Comparison of ENCODE assay signal across 8 mouse cellular contexts in the genomic region with DNA sequence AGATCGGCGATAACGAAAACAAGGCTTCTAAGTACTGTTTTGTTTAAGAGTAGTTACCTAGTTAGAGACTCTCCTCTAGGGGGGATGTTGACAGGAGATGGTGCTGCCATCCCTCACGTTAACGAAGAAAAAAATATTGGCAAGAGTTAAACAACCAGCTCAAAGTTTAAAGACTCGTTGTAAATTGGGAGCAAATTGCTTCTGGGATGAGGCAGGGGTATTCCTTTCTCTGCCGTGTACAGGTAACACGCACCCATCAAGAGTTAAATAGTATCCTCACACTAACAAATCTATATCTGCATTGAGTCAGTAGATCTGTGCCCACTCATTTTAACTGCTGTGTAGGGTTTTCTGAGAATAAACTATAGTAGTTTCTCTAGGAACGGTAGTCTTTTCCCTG. TPM values are rescaled to one million over a fixed set of nuclear protein-coding genes. Genes with fewer than 3 reads are reported as not detected.
A peak's percentile ranks its signal among the peaks of the same experiment; 100 is the strongest.
DNase-seq lines count a peak whose midpoint lies in the region; ATAC-seq and TF ChIP-seq lines count a peak whose summit lies in the region.

No protein-coding gene starts in this region.

- no peaks in the 10 kb centered on the region for H3K4me1 ChIP-seq in heart, adult 2 months (ENCODE audit: control insufficient read depth, insufficient read depth, low read length)
- H3K4me1 ChIP-seq in thymus, adult 2 months (replicated peaks; ENCODE audit: control insufficient read depth, insufficient read depth, low read length) = no peaks in the 10 kb centered on the region
- peaks cover 28% of the 10 kb centered on the region for H3K4me1 ChIP-seq in liver, embryonic 12.5 days

- TF ChIP-seq POLR2A in heart, adult 2 months (IDR thresholded peaks at IDR 0.05; ENCODE audit: insufficient read depth, low read depth, low read length) = no peak
- TF ChIP-seq POLR2A in thymus, adult 2 months (IDR thresholded peaks at IDR 0.05; ENCODE audit: control insufficient read depth, extremely low read depth, insufficient read depth, low read length, poor library complexity) = no peak

- H3K27me3 ChIP-seq in heart, adult 2 months (ENCODE audit: control insufficient read depth, insufficient read depth, low read length) = no peaks in the 10 kb centered on the region
- no peaks in the 10 kb centered on the region for H3K27me3 ChIP-seq in thymus, adult 2 months (ENCODE audit: control insufficient read depth, insufficient read depth, low read length)
- H3K27me3 ChIP-seq in liver, embryonic 12.5 days (replicated peaks) = no peaks in the 10 kb centered on the region

- H3K36me3 ChIP-seq in heart, adult 2 months (ENCODE audit: control insufficient read depth, insufficient read depth, low read length) = no peaks in the 10 kb centered on the region
- H3K36me3 ChIP-seq in thymus, adult 2 months (ENCODE audit: control insufficient read depth, insufficient read depth, low read length) = peaks cover 16% of the 10 kb centered on the region
- H3K36me3 ChIP-seq in liver, embryonic 12.5 days = peaks cover 35% of the 10 kb centered on the region

- ATAC-seq in liver, embryonic 12.5 days = no peak
- no peak for ATAC-seq in cerebellum, adult (ENCODE audit: insufficient number of reproducible peaks, low FRiP score, low TSS enrichment)

- intact Hi-C loops in heart, adult 2 months (cut with DNase I) = loop anchor here (10.0 kb wide), 1 partner anchor 315 kb away; a partner anchor contains a TSS
- intact Hi-C loops in heart, postnatal 36 days (cut with DNase I) = loop anchor here (2.0 to 5.0 kb wide), 2 partner anchors 27 to 177 kb away; a partner anchor contains a TSS

- H3K27ac ChIP-seq in heart, adult 2 months = peak overlapping the region; percentile 84
- no peak overlapping the region for H3K27ac ChIP-seq in thymus, adult 2 months (ENCODE audit: control insufficient read depth, insufficient read depth, low read length)
- peak overlapping the region; percentile 89 for H3K27ac ChIP-seq in liver, embryonic 12.5 days

- peak overlapping the region; percentile 82 for H3K4me2 ChIP-seq in liver, embryonic 12.5 days

- peak overlapping the region; percentile 86 for H3K9ac ChIP-seq in heart, adult 2 months (ENCODE audit: low read depth, low read length)
- peak overlapping the region; percentile 97 for H3K9ac ChIP-seq in liver, embryonic 12.5 days

- TF ChIP-seq EP300 in heart, adult 2 months (IDR thresholded peaks at IDR 0.05; ENCODE audit: insufficient read depth, low read depth, low read length) = no peak

- no peak for DNase-seq in heart, adult 2 months
- no peak for DNase-seq in heart, postnatal 36 days
- no peak for DNase-seq in thymus, adult 2 months
- no peak for DNase-seq in thymus, postnatal 14 days
- DNase-seq in adrenal gland, postnatal 14 days = no peak
- DNase-seq in layer of hippocampus, adult 8-10 months (ENCODE audit: low spot score in 2 of 2) = no peak

- no peaks in the 10 kb centered on the region for H3K9me3 ChIP-seq in liver, embryonic 12.5 days (replicated peaks)

- no peaks in the 10 kb centered on the region for H3K79me2 ChIP-seq in heart, adult 2 months (replicated peaks; ENCODE audit: control insufficient read depth, insufficient read depth, low read length)

- TF ChIP-seq CTCF in heart, adult 2 months (IDR thresholded peaks at IDR 0.05) = no peak
- no peak for TF ChIP-seq CTCF in thymus, adult 2 months (IDR thresholded peaks at IDR 0.05; ENCODE audit: borderline replicate concordance, control insufficient read depth, extremely low read depth, insufficient read depth, low read length, poor library complexity)

- H3K4me3 ChIP-seq in heart, adult 2 months = peak overlapping the region; percentile 59
- peak overlapping the region; percentile 79 for H3K4me3 ChIP-seq in thymus, adult 2 months (ENCODE audit: control insufficient read depth, insufficient read depth, low read length)
- peak overlapping the region; percentile 99 for H3K4me3 ChIP-seq in liver, embryonic 12.5 days

- 5% methylated on average over 9 of the region's 9 CpGs for WGBS in heart, adult 2 months
- WGBS in thymus, adult 2 months = 8% methylated on average over 9 of the region's 9 CpGs
- WGBS in liver, embryonic 12.5 days (ENCODE audit: insufficient replicate concordance) = 6% methylated on average over 9 of the region's 9 CpGs

RNA-seq across cellular contexts. Expression of a gene that starts 3.3 kb away (rescaled TPM):
- total RNA-seq in heart, adult 2 months (2021) = 10 to 100 TPM; 22.1 to 22.9 TPM
- polyA plus RNA-seq in heart, adult 2 months (2012; rRNA removed) = 11.1 and 18.1 TPM in 2 replicates
- 10 to 100 TPM; 21.8 to 22.4 TPM for total RNA-seq in heart, postnatal 36 days (2021)
- polyA plus RNA-seq in thymus, adult 2 months (2012; rRNA removed) = 33.9 and 35.3 TPM in 2 replicates
- polyA plus RNA-seq in liver, embryonic 12.5 days (2016; fragmentation: Nextera tagmentation; extraction: Ambion mirVana) = 127 and 132 TPM in 2 replicates
- total RNA-seq in adrenal gland, postnatal 14 days (2021) = 44.5 and 45.2 TPM in 2 replicates
- total RNA-seq in layer of hippocampus, adult 8-10 months (2022) = 10 to 100 TPM; 14.0 to 21.6 (median 19.3) TPM

RNA-seq across cellular contexts. Expression of a gene that starts 27.4 kb away (rescaled TPM):
- total RNA-seq in heart, adult 2 months (2021) = 100 to 1,000 TPM; 793 to 933 TPM
- 925 and 1,211 TPM in 2 replicates for polyA plus RNA-seq in heart, adult 2 months (2012; rRNA removed)
- total RNA-seq in heart, postnatal 36 days (2021) = 100 to 1,000 TPM; 896 to 938 TPM
- polyA plus RNA-seq in thymus, adult 2 months (2012; rRNA removed) = 174 and 220 TPM in 2 replicates
- 176 and 178 TPM in 2 replicates for polyA plus RNA-seq in liver, embryonic 12.5 days (2016; fragmentation: Nextera tagmentation; extraction: Ambion mirVana)
- 503 and 504 TPM in 2 replicates for total RNA-seq in adrenal gland, postnatal 14 days (2021)
- 100 to 1,000 TPM; 181 to 204 (median 197) TPM for total RNA-seq in layer of hippocampus, adult 8-10 months (2022)

RNA-seq across cellular contexts. Expression of a gene that starts 28.0 kb away (rescaled TPM):
- total RNA-seq in heart, adult 2 months (2021) = 10 to 100 TPM; 39.3 to 44.8 TPM
- polyA plus RNA-seq in heart, adult 2 months (2012; rRNA removed) = 4.8 and 10.8 TPM in 2 replicates
- total RNA-seq in heart, postnatal 36 days (2021) = 10 to 100 TPM; 30.4 to 34.3 TPM
- 2.0 and 3.0 TPM in 2 replicates for polyA plus RNA-seq in thymus, adult 2 months (2012; rRNA removed)
- polyA plus RNA-seq in liver, embryonic 12.5 days (2016; fragmentation: Nextera tagmentation; extraction: Ambion mirVana) = 29.6 and 30.1 TPM in 2 replicates
- 38.0 and 45.0 TPM in 2 replicates for total RNA-seq in adrenal gland, postnatal 14 days (2021)
- total RNA-seq in layer of hippocampus, adult 8-10 months (2022) = 10 to 100 TPM; 15.2 to 24.7 (median 22.4) TPM
